Mouse (Mus musculus): ENCODE results near the gene Marf1.
A peak's percentile ranks its signal among the peaks of the same experiment; 100 is the strongest.
"Not testable (repeated sequence)": the region's sequence is repeated elsewhere in the genome, so short reads cannot be mapped to it uniquely, and the experiment has no call there.

The Marf1 gene

DNA sequence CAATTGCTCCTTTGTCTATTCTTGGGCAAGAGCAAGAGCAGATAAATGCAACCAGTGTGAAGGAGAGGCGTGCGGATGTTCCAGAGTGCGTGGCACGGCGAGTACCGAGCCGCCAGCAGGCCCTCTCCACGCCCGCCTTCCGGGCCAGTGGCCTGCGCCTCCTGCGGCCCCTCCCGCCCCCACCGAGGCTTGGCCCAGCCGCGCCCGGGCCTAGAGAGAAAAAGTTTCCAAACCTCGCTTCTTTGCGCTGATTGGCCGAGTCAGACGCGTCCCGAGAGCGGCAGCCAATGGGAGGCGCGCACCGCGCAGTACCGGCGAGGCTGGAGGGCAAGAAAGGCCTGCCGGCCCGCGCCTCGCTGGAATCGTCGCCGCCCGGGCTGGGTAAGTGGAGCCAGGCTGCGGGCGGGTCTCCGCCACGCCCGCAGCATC, at the start of gene Marf1, which contains the start of gene Nde1:
Gene Marf1, minus strand, starts transcription at position 364 of the 429 bp plus-strand sequence.
Gene Nde1, plus strand, starts transcription at position 288 of the 429 bp plus-strand sequence.
- DNase-seq (ENCODE audit: low spot score in 2 of 2), result peak; percentile 80 to 84

DNA sequence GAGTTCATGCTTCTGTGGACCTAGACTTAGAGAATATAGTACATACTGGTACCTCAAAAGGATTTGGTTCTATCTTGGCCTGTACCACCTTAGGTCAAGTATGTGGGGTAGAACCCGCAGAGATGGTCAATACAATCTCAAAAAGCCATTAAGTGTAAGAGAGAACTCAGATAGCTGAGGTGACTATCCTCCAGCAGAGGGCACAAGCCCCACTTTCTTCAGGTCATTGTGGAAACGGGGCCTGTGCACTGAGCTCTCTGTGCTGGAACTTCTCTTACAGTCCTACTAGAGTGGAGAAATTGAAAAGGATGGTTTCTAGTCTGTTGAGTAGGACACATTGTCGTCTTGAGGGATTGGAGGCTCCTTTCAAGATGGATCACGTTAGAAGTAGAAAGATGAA, 35.6 kb upstream of the Marf1 start:
- DNase-seq (ENCODE audit: low spot score in 2 of 2), result no peak

GRCm38 (mm10) chr16:14195427-14195826, 32.3 kb upstream of the Marf1 start:
- peak; percentile 5 to 33 for DNase-seq (ENCODE audit: low spot score in 2 of 2)

DNA sequence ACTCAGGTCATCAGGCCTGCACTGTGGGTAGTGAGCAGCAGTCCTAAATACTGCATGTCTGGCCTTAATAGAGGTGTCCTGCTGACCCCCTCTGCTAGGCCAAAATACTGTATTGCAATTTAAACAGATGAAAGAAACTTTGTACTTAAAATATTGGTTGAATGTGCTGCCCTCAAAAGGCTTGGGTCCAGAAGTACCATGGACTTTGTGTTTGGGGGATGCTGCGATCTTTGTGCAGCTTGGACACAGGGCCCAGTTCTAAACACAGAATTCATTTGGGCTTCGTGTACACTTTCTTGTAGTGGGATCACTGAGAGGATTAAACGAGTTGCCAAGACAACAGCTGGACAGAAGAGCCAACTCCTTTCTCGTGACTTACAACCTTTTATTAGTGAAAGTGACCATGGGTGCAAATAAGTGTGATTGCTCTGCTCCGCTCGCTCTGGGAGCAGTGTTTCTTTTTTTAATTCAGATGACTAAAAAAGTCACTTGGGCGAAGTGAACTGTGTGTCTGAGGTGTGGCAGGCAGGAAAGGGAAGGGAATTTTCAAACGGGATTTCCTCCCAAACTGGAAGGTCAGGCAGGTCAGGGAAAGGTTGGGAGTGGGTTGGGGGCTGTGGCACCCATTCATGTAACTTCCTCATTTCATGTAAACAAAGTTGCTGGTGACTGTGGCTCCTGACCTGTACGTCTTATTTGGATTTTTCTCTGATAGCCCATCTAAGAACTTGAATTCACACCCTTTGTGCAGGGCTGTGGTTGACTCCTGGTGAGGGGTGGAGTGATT, 31.2 kb upstream of the Marf1 start:
- DNase-seq (ENCODE audit: low spot score in 2 of 2), result no peak

DNA sequence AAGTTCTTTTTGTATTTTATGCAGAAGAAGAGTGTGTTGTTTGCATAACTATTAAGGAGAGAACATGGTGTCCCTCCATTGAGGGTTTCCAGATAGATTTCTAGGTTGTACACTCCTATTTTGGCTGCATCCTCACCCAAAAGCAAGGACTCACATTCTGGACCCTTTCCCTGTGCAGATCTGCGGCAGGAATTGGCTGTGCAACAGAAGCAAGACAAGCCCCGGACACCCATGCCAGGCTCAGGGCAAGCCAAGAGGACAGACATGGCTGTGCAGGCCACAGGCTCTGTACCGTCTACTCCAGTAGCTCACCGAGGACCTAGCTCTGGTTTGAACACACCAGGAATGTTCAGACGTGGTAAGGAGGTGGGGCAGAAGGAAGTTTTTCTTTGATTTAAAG, 22.4 kb upstream of the Marf1 start:
- DNase-seq (ENCODE audit: low spot score in 2 of 2), result no peak

GRCm38 (mm10) chr16:14183856-14184255, 20.7 kb upstream of the Marf1 start:
- DNase-seq (ENCODE audit: low spot score in 2 of 2), result no peak

GRCm38 (mm10) chr16:14182360-14182759, 19.2 kb upstream of the Marf1 start:
- no peak for DNase-seq (ENCODE audit: low spot score in 2 of 2)

- DNase-seq (ENCODE audit: low spot score in 2 of 2), result no peak
Observed at GRCm38 (mm10) chr16:14180163-14180733, 17.1 kb upstream of the Marf1 start.

DNA sequence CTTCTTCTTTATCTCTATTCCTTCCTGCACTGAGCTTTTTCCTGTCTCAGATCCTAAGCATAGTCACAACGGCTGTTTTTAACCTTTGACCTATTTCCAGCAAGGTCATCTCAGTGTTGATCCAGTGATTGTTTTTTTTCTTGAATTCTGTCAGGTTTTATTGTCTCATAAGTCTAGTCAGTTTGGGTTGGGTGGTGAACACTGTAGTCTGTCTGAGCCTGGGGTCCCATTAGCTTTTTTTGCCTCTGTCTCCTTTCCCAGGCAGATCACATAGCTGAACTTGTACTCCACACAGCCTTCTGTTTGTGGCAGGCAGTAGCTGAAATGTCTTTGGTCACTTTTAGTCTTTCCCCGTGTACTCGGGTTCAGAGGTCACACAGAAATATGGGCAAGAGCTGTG, 14.9 kb upstream of the Marf1 start:
- DNase-seq (ENCODE audit: low spot score in 2 of 2), result no peak

DNA sequence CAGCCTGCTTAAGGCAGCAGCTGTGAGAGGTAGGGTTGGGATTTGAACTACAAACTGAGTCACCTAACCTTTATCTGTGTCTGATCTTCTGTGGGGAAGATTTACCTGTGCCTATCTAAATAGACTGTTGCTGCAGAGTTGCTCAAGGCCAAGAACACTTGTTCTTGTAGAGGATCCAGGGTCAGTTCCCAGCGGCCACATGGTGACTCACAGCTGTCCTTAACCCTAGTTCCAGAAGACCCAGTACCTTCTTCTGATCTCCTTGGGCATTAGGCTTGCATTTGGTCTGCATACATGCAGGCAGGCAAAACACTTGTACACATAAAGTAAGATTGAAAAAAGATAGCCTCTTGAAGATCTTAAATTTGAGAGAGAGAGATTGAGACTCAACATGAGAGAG, 6.6 kb upstream of the Marf1 start:
- DNase-seq (ENCODE audit: low spot score in 2 of 2), result no peak

DNA sequence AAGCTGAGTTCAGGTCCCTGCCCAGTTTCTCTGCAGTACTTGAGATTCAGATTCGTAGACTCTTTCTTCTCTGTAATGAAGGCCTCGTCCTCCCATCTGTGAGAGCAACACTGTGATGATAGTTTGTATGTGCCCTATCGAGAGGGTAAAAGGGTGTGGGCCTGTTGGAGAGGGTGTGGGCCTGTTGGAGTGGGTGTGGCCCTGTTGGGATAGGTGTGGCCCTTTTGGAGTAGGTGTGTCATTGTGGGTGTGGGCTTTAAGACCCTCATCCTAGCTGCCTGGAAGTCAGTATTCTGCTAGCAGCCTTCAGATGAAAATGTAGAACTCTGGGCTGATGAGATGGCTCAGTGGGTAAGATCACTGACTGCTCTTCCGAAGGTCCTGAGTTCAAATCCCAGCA, 3.3 kb upstream of the Marf1 start:
- no peak for DNase-seq (ENCODE audit: low spot score in 2 of 2)

GRCm38 (mm10) chr16:14163731-14164130, 580 bp upstream of the Marf1 start:
- peak in 1 of 2 experiments; percentile 5 for DNase-seq (ENCODE audit: low spot score in 2 of 2)

DNA sequence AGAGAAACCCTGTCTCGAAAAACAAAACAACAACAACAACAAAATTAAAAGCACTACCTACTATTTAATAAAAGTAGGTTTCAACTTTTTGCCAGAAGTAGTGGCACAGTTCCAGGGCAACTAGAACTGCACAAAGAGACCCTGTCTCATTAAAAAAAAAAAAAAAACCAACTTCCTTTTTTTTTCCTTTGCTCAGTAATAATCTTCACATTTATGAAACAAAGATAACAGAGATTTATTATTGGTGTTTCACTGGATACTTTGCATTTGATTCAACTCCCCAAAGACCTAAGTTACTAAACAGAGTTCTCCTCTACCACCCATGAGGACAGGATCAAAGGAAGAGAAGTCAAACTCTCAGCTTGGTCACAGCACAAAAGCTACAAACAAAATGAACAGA, 2.2 kb downstream of the Marf1 start:
- DNase-seq (ENCODE audit: low spot score in 2 of 2), result no peak

DNA sequence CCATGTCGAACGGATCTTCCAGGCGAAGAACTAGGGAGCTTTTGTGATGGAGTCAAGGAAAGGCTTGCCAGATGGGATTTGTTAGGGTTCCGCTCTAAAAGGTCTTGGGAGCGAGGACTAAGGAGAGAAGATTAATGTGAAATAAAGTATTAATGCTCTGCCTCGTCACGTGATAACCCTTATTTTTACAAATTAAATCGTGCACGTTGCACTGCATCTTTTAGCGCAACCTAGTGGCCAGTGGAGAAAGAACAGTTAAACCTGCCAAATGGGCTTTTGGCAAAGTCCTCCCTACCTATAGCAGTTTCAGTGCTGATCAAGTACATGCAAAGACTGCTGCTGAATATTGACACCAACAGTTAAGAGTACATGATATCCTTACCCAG, 3.4 kb downstream of the Marf1 start:
- DNase-seq (ENCODE audit: low spot score in 2 of 2), result peak; percentile 73 to 79

DNA sequence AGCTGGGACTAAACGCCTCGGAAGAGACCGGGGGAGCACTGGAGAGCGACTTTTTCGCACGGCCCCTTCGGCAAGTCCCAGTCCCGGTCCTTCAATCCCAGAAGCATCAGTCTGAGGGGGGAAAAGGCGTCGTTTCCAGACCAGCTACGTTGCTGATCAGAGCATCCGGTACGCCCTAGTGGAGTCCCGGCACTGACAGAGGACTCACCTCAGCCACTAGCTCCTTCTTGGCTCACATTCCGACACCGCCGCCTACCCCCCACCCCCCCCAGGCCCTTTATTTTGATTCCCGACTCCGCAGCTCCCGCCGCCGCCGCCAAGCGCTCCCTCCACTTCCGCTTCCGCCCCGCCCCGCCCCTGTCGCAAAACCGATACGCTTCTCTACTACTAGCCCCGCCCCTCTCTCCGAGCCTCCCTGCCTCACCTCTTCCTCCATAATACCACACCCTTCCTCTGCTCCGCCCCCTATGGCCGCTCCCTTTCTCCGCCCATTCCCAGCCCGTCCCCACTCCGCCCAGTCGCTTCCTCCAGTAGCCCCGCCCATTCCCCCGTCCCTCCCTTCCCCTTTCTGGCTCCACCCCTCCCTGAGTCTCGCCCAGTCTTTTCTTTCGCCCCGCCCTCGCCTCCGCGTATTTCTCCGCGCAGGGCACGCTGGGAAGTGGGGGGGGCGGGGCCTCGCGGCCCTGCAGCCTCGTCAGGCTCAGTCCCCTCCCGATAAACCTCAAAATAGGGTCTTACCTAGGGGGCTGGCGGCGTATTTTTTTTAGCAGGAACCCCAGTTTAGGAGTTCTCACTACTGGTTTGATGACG, 4.0 kb downstream of the Marf1 start:
- peak; percentile 100 for DNase-seq (ENCODE audit: low spot score in 2 of 2)

DNA sequence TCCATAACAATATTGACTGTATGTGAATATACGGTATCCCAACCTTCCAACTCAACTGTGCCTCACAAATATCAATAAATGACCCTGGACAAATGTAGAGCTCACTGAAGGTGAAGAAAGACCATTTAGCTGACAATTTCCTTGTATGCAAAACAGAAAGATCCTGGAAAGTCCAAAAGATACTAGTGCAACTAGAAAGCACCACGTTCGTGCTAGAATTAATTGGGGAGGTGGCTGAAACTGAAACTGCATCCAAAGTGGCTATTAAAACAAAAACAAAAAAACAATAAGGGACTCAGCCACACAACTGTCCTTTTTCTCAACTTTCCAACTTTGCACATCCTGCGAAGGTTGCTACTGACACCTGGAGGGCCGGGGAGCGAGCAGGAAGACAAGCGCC, 4.6 kb downstream of the Marf1 start:
- DNase-seq (ENCODE audit: low spot score in 2 of 2), result no peak

DNA sequence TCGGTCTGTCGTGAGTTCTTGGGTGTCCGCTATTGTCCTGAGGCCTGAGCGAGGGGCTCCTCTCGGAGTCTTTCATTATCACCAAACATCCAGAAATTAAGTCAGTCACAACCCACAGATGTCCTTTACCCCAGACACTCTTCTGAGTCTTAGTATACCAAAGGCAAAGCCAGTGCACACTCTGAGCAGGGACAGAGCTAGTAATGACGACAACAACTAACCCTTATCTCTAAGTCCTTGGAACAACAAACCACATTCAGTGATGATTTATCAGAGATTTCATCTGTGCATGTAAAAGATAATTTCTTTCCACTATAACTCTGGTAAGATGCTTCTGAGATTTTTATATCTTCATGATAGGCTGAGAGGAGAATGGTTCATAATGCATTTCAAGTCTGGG, 6.8 kb downstream of the Marf1 start:
- no peak for DNase-seq (ENCODE audit: low spot score in 2 of 2)

- not testable (repeated sequence) for DNase-seq (ENCODE audit: low spot score in 2 of 2)
Observed at GRCm38 (mm10) chr16:14155638-14156037, 7.5 kb downstream of the Marf1 start.

DNA sequence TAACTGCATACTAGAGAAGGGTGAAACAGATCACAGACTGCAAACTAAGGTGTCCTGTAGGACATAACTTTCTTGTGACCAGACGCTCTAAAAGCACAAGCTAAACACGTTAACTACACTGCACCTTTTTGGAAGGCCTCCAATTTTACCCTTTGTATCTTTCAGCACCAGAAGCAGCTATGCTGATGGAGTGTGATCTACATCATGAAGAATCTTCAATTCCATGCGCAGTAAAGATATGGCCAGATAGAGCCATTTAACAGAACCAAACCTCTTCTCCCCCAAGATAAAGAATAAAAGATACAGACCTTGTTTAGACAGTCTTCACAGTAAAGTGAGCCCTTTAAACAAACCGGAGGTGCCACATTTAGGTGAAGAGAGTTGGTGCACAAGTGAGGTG, 11.4 kb downstream of the Marf1 start:
- no peak for DNase-seq (ENCODE audit: low spot score in 2 of 2)

GRCm38 (mm10) chr16:14147712-14148111, 15.4 kb downstream of the Marf1 start:
- DNase-seq (ENCODE audit: low spot score in 2 of 2), result no peak

GRCm38 (mm10) chr16:14143298-14143697, 19.9 kb downstream of the Marf1 start:
- DNase-seq (ENCODE audit: low spot score in 2 of 2), result no peak

- no peak for DNase-seq (ENCODE audit: low spot score in 2 of 2)
Observed at GRCm38 (mm10) chr16:14139106-14139505, 24.0 kb downstream of the Marf1 start.
